Mouse (Mus musculus): Measurements from ENCODE around the gene B3gnt6. TPM values are rescaled to one million over a fixed set of nuclear protein-coding genes. Genes with fewer than 3 reads are reported as not detected.

Gene B3gnt6
- total and polyA plus RNA-seq, 2 experiments from 2014 or later: 1.3 to 2.0 TPM

DNA sequence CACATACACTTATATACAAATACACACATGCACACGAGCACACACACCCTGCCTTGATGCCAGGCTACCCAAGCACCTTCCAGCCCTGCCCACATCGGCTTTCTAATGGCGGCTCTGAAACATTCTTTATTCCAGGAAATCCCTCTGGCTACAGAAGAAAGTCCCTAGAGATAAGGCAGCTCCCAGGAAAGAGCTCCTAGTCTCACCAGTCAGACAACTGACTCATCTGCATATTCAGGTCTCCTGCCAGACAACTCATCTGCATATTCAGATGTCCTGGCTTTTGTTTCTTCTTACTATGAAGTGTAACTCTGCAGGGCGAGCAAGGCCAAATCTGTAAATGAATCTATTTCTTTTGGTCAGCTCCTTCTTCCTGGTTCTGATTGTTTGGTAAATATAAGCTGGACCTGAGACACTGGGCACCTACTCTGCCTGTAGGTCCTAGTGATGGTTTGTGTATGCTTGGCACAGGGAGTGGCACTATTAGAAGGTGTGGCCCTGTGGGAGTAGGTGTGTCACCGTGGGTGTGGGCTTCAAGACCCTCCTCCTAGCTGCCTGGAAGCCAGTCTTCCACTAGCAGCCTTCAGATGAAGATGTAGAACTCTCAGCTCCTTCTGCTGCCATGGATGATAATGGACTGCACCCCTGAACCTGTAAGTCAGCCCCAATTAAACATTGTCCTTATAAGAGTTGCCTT lies 41.5 kb downstream of the B3gnt6 start:
- no peak for DNase-seq (ENCODE audit: low spot score)
- Histone ChIP-seq H3K4me1 (ENCODE audit: insufficient read depth, low read length) (no peaks in the 10 kb centered on the region), H3K4me2 (ENCODE audit: low read depth, low read length, poor library complexity, severe bottlenecking) (no peak overlapping the region), H3K9ac (replicated peaks; ENCODE audit: low read length, poor library complexity, severe bottlenecking) (no peak overlapping the region), H3K36me3 (ENCODE audit: insufficient read depth, low read length) (peaks cover 14% of the 10 kb centered on the region), H3K27me3 (ENCODE audit: insufficient read depth, low read length) (no peaks in the 10 kb centered on the region), H3K4me3 (ENCODE audit: low read depth, low read length) (no peak overlapping the region), H3K9me3 (ENCODE audit: low read length) (no peaks in the 10 kb centered on the region), H3K27ac (ENCODE audit: low read depth, low read length) (no peak overlapping the region)
- ATAC-seq (ENCODE audit: low FRiP score): no peak
- no peak for TF ChIP-seq CTCF (IDR thresholded peaks at IDR 0.05)
- 39% methylated on average over 5 of the region's 5 CpGs for WGBS

DNA sequence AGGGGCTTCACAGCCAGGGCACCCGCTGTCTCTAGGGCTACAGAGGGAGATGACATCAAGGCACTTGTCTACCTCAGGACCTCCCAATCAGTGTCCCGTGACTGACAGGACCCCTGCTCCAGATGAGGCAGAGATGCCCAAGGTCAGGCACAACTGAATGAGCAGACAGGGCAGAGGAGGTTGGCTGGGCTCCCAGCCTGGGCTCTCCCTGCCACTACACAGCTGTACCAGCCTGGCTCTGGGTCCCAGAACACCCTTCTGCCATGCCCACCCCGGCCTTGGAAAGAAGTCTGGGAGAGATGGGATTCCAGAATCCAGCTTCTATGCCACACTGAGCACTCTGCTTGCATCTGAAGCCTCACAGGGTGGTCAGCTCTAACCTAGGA lies 43.0 kb downstream of the B3gnt6 start:
- 53% methylated on average over 3 of the region's 3 CpGs for WGBS
- Histone ChIP-seq H3K4me3 (ENCODE audit: low read depth, low read length) (no peak overlapping the region), H3K9me3 (ENCODE audit: low read length) (no peaks in the 10 kb centered on the region), H3K4me2 (ENCODE audit: low read depth, low read length, poor library complexity, severe bottlenecking) (no peak overlapping the region), H3K9ac (replicated peaks; ENCODE audit: low read length, poor library complexity, severe bottlenecking) (no peak overlapping the region), H3K27ac (ENCODE audit: low read depth, low read length) (no peak overlapping the region), H3K36me3 (ENCODE audit: insufficient read depth, low read length) (peaks cover 10% of the 10 kb centered on the region), H3K27me3 (ENCODE audit: insufficient read depth, low read length) (no peaks in the 10 kb centered on the region), H3K4me1 (ENCODE audit: insufficient read depth, low read length) (no peaks in the 10 kb centered on the region)
- no peak for DNase-seq (ENCODE audit: low spot score)
- TF ChIP-seq CTCF (IDR thresholded peaks at IDR 0.05): no peak
- no peak for ATAC-seq (ENCODE audit: low FRiP score)

DNA sequence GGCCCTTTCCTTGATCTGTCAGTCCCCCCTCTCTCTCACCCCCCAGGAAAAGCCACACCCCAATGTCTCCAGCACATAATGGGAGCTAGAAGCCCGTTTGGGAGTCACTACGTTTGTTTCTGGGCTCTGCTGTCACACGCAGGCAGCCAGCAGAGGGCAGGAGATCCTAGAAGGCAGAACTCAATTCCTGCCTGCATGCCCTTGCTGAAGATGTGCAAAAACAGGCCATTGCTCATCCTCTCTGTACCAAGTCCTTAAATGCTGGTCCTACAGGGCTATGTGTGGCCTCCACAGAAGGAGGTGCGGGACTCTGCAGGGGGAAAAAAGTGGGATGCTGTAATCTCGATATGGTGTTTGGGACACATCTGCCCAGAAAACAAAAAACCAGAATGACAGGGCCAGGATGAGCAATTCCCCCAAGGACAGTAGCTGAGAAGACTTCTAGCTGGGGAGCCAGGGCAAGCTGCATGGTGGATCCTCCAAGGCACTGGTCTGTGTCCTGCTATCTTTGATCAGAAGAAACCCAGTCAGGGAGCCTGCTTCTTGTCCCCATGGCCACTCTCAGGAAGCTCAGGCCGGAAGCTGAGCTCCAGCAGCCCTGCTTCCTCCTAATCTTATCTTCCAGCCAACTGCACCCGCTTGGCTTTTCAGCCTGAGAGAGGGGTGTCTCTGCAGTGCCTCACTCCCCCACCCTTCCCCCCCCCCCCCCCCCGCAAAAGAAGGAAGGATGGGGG lies 43.6 kb downstream of the B3gnt6 start:
- H3K9me3 ChIP-seq (ENCODE audit: low read length): no peaks in the 10 kb centered on the region
- WGBS: 36% methylated on average over 7 of the region's 8 CpGs
- no peak overlapping the region for H3K4me2 ChIP-seq (ENCODE audit: low read depth, low read length, poor library complexity, severe bottlenecking)
- peaks cover 7% of the 10 kb centered on the region; the same call in 1 of the 2 replicates for H3K36me3 ChIP-seq (ENCODE audit: insufficient read depth, low read length)
- peak; percentile 35; the same call in 1 of the 2 replicates for ATAC-seq (ENCODE audit: low FRiP score)
- H3K4me1 ChIP-seq (ENCODE audit: insufficient read depth, low read length): no peaks in the 10 kb centered on the region
- no peaks in the 10 kb centered on the region for H3K27me3 ChIP-seq (ENCODE audit: insufficient read depth, low read length)
- H3K9ac ChIP-seq (replicated peaks; ENCODE audit: low read length, poor library complexity, severe bottlenecking): no peak overlapping the region
- no peak overlapping the region for H3K27ac ChIP-seq (ENCODE audit: low read depth, low read length)
- peak; percentile 81 for DNase-seq (ENCODE audit: low spot score)
- peak; percentile 91 for TF ChIP-seq CTCF (IDR thresholded peaks at IDR 0.05)
- H3K4me3 ChIP-seq (ENCODE audit: low read depth, low read length): no peak overlapping the region

DNA sequence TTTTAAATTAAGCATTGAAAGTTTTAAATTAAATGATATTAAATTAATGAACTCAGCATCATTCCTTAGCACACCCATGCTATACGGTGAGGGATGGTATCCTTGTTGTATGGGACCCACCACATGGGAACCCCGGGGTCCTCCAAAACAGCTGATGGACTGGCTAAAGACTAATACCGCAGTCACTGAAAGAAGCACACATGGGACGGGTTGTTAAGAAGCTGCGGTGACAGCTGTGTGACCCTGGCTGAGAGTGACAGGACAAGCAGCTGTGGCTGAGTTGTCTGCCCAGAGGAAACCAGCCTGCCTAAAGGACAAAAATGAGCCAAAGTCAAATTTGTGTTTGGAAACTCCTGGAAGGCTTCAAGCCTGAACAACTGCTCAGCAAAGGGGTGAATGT lies 45.4 kb downstream of the B3gnt6 start:
- no peak overlapping the region for H3K9ac ChIP-seq (replicated peaks; ENCODE audit: low read length, poor library complexity, severe bottlenecking)

DNA sequence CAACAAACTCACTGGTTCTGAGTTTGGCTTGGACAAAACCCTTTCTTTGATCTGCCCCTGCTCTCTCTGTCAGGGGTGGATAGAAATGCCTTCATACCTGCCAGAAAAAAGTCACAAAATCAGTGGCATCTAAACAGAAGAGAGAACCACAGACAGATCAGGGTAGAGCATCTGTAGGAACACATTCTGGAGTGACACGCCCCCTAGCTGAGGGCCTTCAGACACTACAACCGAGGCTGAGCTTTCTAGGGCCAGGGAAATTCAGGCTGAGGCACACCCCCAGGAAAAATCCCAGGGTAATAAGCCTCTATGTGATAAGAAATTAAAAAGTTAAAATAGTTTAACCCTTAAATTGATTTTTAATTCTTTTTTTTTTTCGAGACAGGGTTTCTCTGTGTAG lies 45.9 kb downstream of the B3gnt6 start:
- no peaks in the 10 kb centered on the region for H3K9me3 ChIP-seq (ENCODE audit: low read length)
- no peak for ATAC-seq (ENCODE audit: low FRiP score)
- peak; percentile 55 for TF ChIP-seq CTCF (IDR thresholded peaks at IDR 0.05)
- 0 out of 2 replicates have a peak, but pooled peaks cover 5% of the 10 kb centered on the region for H3K36me3 ChIP-seq (ENCODE audit: insufficient read depth, low read length)
- H3K27ac ChIP-seq (ENCODE audit: low read depth, low read length): no peak overlapping the region
- H3K4me3 ChIP-seq (ENCODE audit: low read depth, low read length): no peak overlapping the region
- no peaks in the 10 kb centered on the region for H3K27me3 ChIP-seq (ENCODE audit: insufficient read depth, low read length)
- WGBS: 53% methylated on average over 3 of the region's 3 CpGs
- no peak overlapping the region for H3K4me2 ChIP-seq (ENCODE audit: low read depth, low read length, poor library complexity, severe bottlenecking)
- no peaks in the 10 kb centered on the region for H3K4me1 ChIP-seq (ENCODE audit: insufficient read depth, low read length)
- no peak for DNase-seq (ENCODE audit: low spot score)
- no peak overlapping the region for H3K9ac ChIP-seq (replicated peaks; ENCODE audit: low read length, poor library complexity, severe bottlenecking)

More for the DNA sequence above, 45.4 kb downstream of the B3gnt6 start:
- no peak overlapping the region for H3K4me2 ChIP-seq (ENCODE audit: low read depth, low read length, poor library complexity, severe bottlenecking)
- H3K4me1 ChIP-seq (ENCODE audit: insufficient read depth, low read length): no peaks in the 10 kb centered on the region
- TF ChIP-seq CTCF (IDR thresholded peaks at IDR 0.05): no peak
- DNase-seq (ENCODE audit: low spot score) (no peak), ATAC-seq (ENCODE audit: low FRiP score) (no peak)
- no peaks in the 10 kb centered on the region for H3K9me3 ChIP-seq (ENCODE audit: low read length)
- H3K27me3 ChIP-seq (ENCODE audit: insufficient read depth, low read length): no peaks in the 10 kb centered on the region
- no peak overlapping the region for H3K4me3 ChIP-seq (ENCODE audit: low read depth, low read length)
- H3K36me3 ChIP-seq (ENCODE audit: insufficient read depth, low read length): 0 out of 2 replicates have a peak, but pooled peaks cover 5% of the 10 kb centered on the region
- whole genome bisulfite sequencing: 78% methylated on average over 5 of the region's 5 CpGs
- H3K27ac ChIP-seq (ENCODE audit: low read depth, low read length): no peak overlapping the region

DNA sequence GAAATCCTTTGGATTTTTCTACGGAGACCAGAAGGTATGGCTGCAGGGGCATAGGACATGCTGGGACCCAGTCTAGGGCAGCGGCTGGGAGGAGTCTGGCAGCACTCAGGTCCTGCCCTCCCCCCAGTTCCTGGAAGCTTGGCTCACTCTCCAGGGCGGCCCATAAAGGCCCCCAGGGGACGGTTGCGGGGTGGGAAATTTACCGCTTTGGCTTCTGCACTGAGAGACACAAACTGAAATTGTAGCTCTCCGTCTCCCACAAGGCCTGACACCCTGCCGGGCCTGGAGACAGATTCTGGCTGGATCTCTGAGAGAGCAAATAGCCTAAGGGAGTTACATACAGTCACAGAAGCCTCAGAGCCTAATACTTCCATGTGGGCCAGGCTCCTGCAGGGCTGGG lies 46.9 kb downstream of the B3gnt6 start:
- Histone ChIP-seq H3K4me3 (ENCODE audit: low read depth, low read length) (no peak overlapping the region), H3K27ac (ENCODE audit: low read depth, low read length) (no peak overlapping the region), H3K36me3 (ENCODE audit: insufficient read depth, low read length) (0 out of 2 replicates have a peak, but pooled peaks cover 5% of the 10 kb centered on the region), H3K4me2 (ENCODE audit: low read depth, low read length, poor library complexity, severe bottlenecking) (no peak overlapping the region), H3K27me3 (ENCODE audit: insufficient read depth, low read length) (no peaks in the 10 kb centered on the region), H3K9me3 (ENCODE audit: low read length) (no peaks in the 10 kb centered on the region), H3K4me1 (ENCODE audit: insufficient read depth, low read length) (no peaks in the 10 kb centered on the region), H3K9ac (replicated peaks; ENCODE audit: low read length, poor library complexity, severe bottlenecking) (no peak overlapping the region)
- ATAC-seq (ENCODE audit: low FRiP score) (no peak), DNase-seq (ENCODE audit: low spot score) (no peak)
- TF ChIP-seq CTCF (IDR thresholded peaks at IDR 0.05): no peak
- 65% methylated on average over 8 of the region's 8 CpGs for WGBS

Data from midbrain, postnatal 0 days (tissue).